Mouse (Mus musculus): ENCODE measurements around the gene Fam151b. TPM values are rescaled to one million over a fixed set of nuclear protein-coding genes. Genes with fewer than 3 reads are reported as not detected.

Gene Fam151b
- polyA plus RNA-seq, 1 experiment from 2014 or later = 0.25 TPM

DNA sequence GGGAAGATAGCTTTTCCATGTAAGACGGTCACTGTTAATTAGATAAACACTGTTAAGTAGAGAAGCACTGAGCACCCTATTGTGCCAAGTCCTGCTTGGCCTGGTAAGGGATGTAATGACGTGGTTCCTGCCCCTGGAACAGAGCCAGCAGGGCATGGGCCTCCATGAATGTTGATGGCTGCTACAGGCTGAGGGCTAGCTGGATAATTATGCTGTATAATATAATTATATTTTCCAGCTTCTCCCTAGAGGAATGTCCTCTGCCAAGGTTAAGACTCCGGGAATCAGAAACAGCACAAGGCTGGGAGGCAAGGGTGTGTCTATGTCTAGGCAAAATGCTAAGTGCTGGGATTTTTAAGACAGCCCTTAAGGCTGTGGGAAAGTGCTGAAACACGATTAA is 7.0 kb upstream of the Fam151b start:
- DNase-seq (ENCODE audit: low spot score) (no peak), ATAC-seq (ENCODE audit: insufficient read depth, low FRiP score, low TSS enrichment) (no peak)
- Histone ChIP-seq H3K36me3 (ENCODE audit: control insufficient read depth, insufficient read depth, low read length) (no peaks in the 10 kb centered on the region), H3K9me3 (ENCODE audit: control insufficient read depth, low read length) (no peaks in the 10 kb centered on the region), H3K27ac (ENCODE audit: low read depth, low read length) (no peak overlapping the region), H3K4me2 (ENCODE audit: low read depth) (no peak overlapping the region), H3K9ac (ENCODE audit: low read length) (no peak overlapping the region), H3K4me3 (ENCODE audit: low read depth, low read length) (no peak overlapping the region), H3K27me3 (ENCODE audit: control insufficient read depth, insufficient read depth, low read length) (no peaks in the 10 kb centered on the region), H3K4me1 (ENCODE audit: control insufficient read depth, insufficient read depth, low read length) (no peaks in the 10 kb centered on the region)
- 86% methylated on average over 4 of the region's 4 CpGs for WGBS

DNA sequence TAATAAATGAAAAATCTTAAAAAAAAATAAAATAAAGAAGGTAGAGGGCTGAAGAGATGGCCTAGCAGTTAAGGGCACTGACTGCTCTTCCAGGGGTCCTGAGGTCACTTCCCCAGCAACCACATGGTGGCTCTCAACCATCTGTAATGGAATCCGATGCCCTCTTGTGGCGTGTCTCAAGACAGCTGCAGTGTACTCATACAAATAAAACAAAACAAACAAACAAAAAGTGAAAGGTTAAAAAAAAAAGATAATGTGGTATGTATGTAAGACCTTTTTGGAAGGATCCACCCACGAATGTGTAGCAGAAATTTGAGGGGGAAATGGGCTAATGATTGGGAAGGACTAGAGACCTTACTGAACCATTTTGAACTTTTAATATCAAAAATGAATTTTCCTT is 467 bp downstream of the Fam151b start:
- 13% methylated on average over 3 of the region's 3 CpGs for WGBS

DNA sequence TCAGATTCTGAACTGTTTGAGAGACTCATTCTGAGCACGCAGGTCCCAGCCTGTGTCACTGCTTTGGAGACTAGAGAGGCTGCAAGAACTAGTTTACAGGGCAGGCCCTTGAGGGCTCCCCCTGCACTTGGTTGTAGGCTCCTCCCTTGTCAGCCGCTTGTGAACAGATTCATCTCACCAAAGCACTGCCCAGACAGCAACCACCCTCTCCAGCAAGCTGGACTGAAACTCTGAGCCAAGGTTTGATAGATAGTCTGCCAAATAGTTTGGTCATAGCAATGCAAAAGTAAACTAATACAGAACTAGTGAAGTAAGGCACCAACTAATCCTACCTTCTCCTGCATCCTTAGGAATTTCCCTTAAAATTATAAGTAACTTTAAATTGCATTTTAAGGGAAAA is 13.7 kb downstream of the Fam151b start:
- no peaks in the 10 kb centered on the region for H3K27me3 ChIP-seq (ENCODE audit: control insufficient read depth, insufficient read depth, low read length)
- H3K4me3 ChIP-seq (ENCODE audit: low read depth, low read length) = no peak overlapping the region
- ATAC-seq (ENCODE audit: insufficient read depth, low FRiP score, low TSS enrichment) (no peak), DNase-seq (ENCODE audit: low spot score) (no peak)
- WGBS = 85% methylated on average over 2 of the region's 2 CpGs
- H3K9me3 ChIP-seq (ENCODE audit: control insufficient read depth, low read length) = no peaks in the 10 kb centered on the region
- H3K4me1 ChIP-seq (ENCODE audit: control insufficient read depth, insufficient read depth, low read length) = no peaks in the 10 kb centered on the region
- H3K4me2 ChIP-seq (ENCODE audit: low read depth) = no peak overlapping the region
- no peak overlapping the region for H3K9ac ChIP-seq (ENCODE audit: low read length)
- H3K27ac ChIP-seq (ENCODE audit: low read depth, low read length) = no peak overlapping the region
- H3K36me3 ChIP-seq (ENCODE audit: control insufficient read depth, insufficient read depth, low read length) = no peaks in the 10 kb centered on the region

More for the DNA sequence above, 467 bp downstream of the Fam151b start:
- Histone ChIP-seq H3K9me3 (ENCODE audit: control insufficient read depth, low read length) (no peaks in the 10 kb centered on the region), H3K4me3 (ENCODE audit: low read depth, low read length) (peak overlapping the region; percentile 33), H3K9ac (ENCODE audit: low read length) (no peak overlapping the region), H3K36me3 (ENCODE audit: control insufficient read depth, insufficient read depth, low read length) (no peaks in the 10 kb centered on the region), H3K27ac (ENCODE audit: low read depth, low read length) (no peak overlapping the region), H3K27me3 (ENCODE audit: control insufficient read depth, insufficient read depth, low read length) (no peaks in the 10 kb centered on the region), H3K4me1 (ENCODE audit: control insufficient read depth, insufficient read depth, low read length) (no peaks in the 10 kb centered on the region), H3K4me2 (ENCODE audit: low read depth) (peak overlapping the region; percentile 57)
- peak; percentile 67 for DNase-seq (ENCODE audit: low spot score)
- ATAC-seq (ENCODE audit: insufficient read depth, low FRiP score, low TSS enrichment) = peak; percentile 82

DNA sequence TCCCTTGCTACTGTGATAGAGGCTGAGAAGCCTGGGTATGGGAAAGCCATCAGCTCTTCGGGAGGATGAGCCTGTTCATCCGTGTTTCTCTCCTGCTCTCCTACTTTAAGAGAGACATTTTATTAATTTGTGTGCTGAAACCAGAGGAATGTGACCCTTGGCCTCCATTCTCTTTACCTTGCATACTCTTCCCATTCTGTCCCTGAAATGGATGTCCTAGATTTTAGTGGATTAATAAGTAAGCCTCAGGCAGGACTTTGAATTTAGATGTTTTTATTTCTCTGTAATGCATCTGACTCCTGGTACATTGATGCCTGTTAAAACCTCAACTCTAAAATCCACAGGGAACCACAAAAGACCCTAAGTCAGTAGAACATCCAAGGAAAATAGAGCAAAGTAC is 14.4 kb downstream of the Fam151b start:
- Histone ChIP-seq H3K27me3 (ENCODE audit: control insufficient read depth, insufficient read depth, low read length) (no peaks in the 10 kb centered on the region), H3K4me1 (ENCODE audit: control insufficient read depth, insufficient read depth, low read length) (no peaks in the 10 kb centered on the region), H3K9ac (ENCODE audit: low read length) (no peak overlapping the region), H3K4me3 (ENCODE audit: low read depth, low read length) (no peak overlapping the region), H3K9me3 (ENCODE audit: control insufficient read depth, low read length) (no peaks in the 10 kb centered on the region), H3K4me2 (ENCODE audit: low read depth) (no peak overlapping the region), H3K27ac (ENCODE audit: low read depth, low read length) (no peak overlapping the region), H3K36me3 (ENCODE audit: control insufficient read depth, insufficient read depth, low read length) (no peaks in the 10 kb centered on the region)
- no peak for DNase-seq (ENCODE audit: low spot score)
- 81% methylated on average over 2 of the region's 2 CpGs for WGBS
- ATAC-seq (ENCODE audit: insufficient read depth, low FRiP score, low TSS enrichment) = no peak

DNA sequence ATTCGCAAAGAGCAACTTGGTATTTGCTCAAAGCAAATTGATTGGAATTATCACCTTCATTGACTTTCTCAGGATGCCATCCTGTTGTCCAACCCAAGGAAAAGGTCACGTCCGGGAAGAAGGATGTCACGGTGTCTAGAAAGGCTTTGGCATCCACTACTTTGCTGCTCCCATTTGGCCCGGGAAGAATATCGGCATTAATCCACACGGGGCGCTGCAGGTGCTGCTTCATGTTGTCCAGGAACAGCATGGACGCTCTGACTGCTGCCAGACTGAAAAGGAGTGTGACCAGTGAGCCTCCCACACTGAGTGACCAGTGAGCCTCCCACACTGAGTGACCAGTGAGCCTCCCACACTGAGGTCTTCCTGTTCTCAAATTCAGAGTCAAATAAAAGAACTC is 15.9 kb downstream of the Fam151b start:
- no peaks in the 10 kb centered on the region for H3K27me3 ChIP-seq (ENCODE audit: control insufficient read depth, insufficient read depth, low read length)
- 73% methylated on average over 9 of the region's 9 CpGs for WGBS

DNA sequence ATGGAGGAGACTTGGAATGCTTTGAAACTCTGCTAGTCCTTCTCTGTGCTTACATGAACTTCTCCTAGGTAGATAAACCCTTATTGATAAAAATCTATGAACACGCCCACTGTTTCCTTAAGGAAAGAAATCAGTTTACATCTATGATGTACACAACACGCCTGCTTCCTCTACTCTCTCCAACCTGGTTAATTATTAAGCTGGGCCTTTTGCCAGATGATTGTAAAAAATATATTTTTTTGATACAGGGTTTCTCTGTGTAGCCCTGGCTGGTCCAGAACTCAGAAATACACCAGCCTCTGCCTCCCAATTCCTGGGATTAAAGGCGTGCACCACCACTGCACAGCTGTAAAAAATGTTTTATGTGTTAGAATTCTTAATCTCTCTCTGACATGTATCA is 19.1 kb downstream of the Fam151b start:
- no peaks in the 10 kb centered on the region for H3K36me3 ChIP-seq (ENCODE audit: control insufficient read depth, insufficient read depth, low read length)
- no peak overlapping the region for H3K9ac ChIP-seq (ENCODE audit: low read length)
- no peaks in the 10 kb centered on the region for H3K9me3 ChIP-seq (ENCODE audit: control insufficient read depth, low read length)
- no peaks in the 10 kb centered on the region for H3K27me3 ChIP-seq (ENCODE audit: control insufficient read depth, insufficient read depth, low read length)
- H3K4me2 ChIP-seq (ENCODE audit: low read depth) = no peak overlapping the region
- WGBS = 93% methylated on average over 3 of the region's 3 CpGs
- H3K4me1 ChIP-seq (ENCODE audit: control insufficient read depth, insufficient read depth, low read length) = no peaks in the 10 kb centered on the region
- no peak overlapping the region for H3K27ac ChIP-seq (ENCODE audit: low read depth, low read length)
- no peak overlapping the region for H3K4me3 ChIP-seq (ENCODE audit: low read depth, low read length)
- no peak for DNase-seq (ENCODE audit: low spot score)
- ATAC-seq (ENCODE audit: insufficient read depth, low FRiP score, low TSS enrichment) = no peak

More for the DNA sequence above, 15.9 kb downstream of the Fam151b start:
- H3K9ac ChIP-seq (ENCODE audit: low read length) = no peak overlapping the region
- H3K9me3 ChIP-seq (ENCODE audit: control insufficient read depth, low read length) = no peaks in the 10 kb centered on the region
- no peak overlapping the region for H3K4me3 ChIP-seq (ENCODE audit: low read depth, low read length)
- ATAC-seq (ENCODE audit: insufficient read depth, low FRiP score, low TSS enrichment) = no peak
- no peak overlapping the region for H3K27ac ChIP-seq (ENCODE audit: low read depth, low read length)
- no peaks in the 10 kb centered on the region for H3K4me1 ChIP-seq (ENCODE audit: control insufficient read depth, insufficient read depth, low read length)
- H3K4me2 ChIP-seq (ENCODE audit: low read depth) = no peak overlapping the region
- no peaks in the 10 kb centered on the region for H3K36me3 ChIP-seq (ENCODE audit: control insufficient read depth, insufficient read depth, low read length)
- no peak for DNase-seq (ENCODE audit: low spot score)

DNA sequence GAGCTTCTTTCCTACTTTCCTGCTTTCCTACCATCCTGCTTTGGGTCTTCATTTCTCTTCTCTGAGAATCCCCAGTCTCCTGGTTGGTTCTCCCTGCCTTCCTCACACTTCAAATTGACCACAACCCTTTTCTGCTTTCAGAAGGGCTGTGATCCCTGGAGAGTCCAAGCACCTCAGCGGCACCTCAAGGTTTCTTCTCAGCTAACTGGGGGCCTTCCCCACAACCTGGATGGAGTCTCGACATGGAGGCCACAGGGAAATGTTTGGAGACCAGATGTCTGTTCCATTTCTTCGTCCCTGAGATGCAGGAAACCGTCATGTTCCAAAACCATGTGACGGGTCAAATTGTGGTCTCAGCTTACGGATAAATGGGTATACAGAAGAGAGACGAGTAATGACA is 36.9 kb downstream of the Fam151b start:
- H3K9me3 ChIP-seq (ENCODE audit: control insufficient read depth, low read length) = no peaks in the 10 kb centered on the region
- no peak overlapping the region for H3K9ac ChIP-seq (ENCODE audit: low read length)
- no peaks in the 10 kb centered on the region for H3K36me3 ChIP-seq (ENCODE audit: control insufficient read depth, insufficient read depth, low read length)
- 92% methylated on average over 7 of the region's 7 CpGs for WGBS
- no peak overlapping the region for H3K4me3 ChIP-seq (ENCODE audit: low read depth, low read length)
- no peak overlapping the region for H3K27ac ChIP-seq (ENCODE audit: low read depth, low read length)
- ATAC-seq (ENCODE audit: insufficient read depth, low FRiP score, low TSS enrichment) (no peak), DNase-seq (ENCODE audit: low spot score) (no peak)
- no peaks in the 10 kb centered on the region for H3K4me1 ChIP-seq (ENCODE audit: control insufficient read depth, insufficient read depth, low read length)
- H3K4me2 ChIP-seq (ENCODE audit: low read depth) = no peak overlapping the region
- no peaks in the 10 kb centered on the region for H3K27me3 ChIP-seq (ENCODE audit: control insufficient read depth, insufficient read depth, low read length)

DNA sequence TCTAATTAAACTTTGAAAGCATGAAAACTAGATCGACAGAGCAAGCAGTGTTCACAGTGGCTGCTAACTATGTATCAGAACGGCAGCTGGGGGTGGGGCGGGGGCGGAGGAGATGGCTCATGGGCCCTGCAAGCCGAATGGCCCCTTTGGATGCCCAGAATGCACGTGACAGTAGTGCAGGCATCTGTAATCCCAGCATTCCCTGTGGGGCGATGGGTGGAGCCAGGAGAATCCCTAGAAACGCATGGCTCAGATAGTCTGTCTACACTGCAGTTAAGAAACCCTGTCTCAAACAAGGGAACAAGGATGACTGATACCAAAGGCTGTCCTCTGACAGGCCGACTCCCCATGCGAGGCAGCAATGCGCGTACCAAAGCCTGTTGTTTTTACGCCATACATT is 43.5 kb downstream of the Fam151b start:
- 79% methylated on average over 13 of the region's 13 CpGs for WGBS
- no peaks in the 10 kb centered on the region for H3K9me3 ChIP-seq (ENCODE audit: control insufficient read depth, low read length)
- no peak overlapping the region for H3K9ac ChIP-seq (ENCODE audit: low read length)
- no peak for DNase-seq (ENCODE audit: low spot score)
- H3K36me3 ChIP-seq (ENCODE audit: control insufficient read depth, insufficient read depth, low read length) = no peaks in the 10 kb centered on the region
- H3K27ac ChIP-seq (ENCODE audit: low read depth, low read length) = no peak overlapping the region
- no peak overlapping the region for H3K4me2 ChIP-seq (ENCODE audit: low read depth)
- no peak for ATAC-seq (ENCODE audit: insufficient read depth, low FRiP score, low TSS enrichment)
- no peak overlapping the region for H3K4me3 ChIP-seq (ENCODE audit: low read depth, low read length)
- H3K27me3 ChIP-seq (ENCODE audit: control insufficient read depth, insufficient read depth, low read length) = no peaks in the 10 kb centered on the region
- H3K4me1 ChIP-seq (ENCODE audit: control insufficient read depth, insufficient read depth, low read length) = no peaks in the 10 kb centered on the region

DNA sequence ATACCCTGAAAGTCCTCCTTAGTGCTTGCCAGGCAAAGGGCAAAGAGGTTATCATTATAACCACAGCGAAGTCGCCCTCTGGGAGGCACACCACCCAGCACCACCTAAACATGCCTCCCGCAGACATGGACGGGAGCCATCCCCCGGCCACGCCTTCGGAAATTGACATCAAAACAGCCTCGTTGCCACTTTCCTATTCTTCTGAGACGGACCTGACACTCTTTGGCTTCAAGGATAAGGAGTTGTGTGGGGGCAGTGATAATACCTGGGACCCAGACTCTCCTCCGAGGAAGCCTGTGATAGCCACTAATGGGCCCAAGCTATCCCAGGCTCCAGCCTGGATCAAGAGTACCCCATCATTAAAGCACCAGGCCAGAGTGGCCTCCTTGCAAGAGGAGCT is 45.2 kb downstream of the Fam151b start:
- WGBS = 91% methylated on average over 10 of the region's 10 CpGs
- DNase-seq (ENCODE audit: low spot score) = no peak
- Histone ChIP-seq H3K27me3 (ENCODE audit: control insufficient read depth, insufficient read depth, low read length) (no peaks in the 10 kb centered on the region), H3K9ac (ENCODE audit: low read length) (no peak overlapping the region), H3K27ac (ENCODE audit: low read depth, low read length) (no peak overlapping the region), H3K9me3 (ENCODE audit: control insufficient read depth, low read length) (no peaks in the 10 kb centered on the region), H3K4me1 (ENCODE audit: control insufficient read depth, insufficient read depth, low read length) (no peaks in the 10 kb centered on the region), H3K36me3 (ENCODE audit: control insufficient read depth, insufficient read depth, low read length) (no peaks in the 10 kb centered on the region), H3K4me3 (ENCODE audit: low read depth, low read length) (no peak overlapping the region), H3K4me2 (ENCODE audit: low read depth) (no peak overlapping the region)
- ATAC-seq (ENCODE audit: insufficient read depth, low FRiP score, low TSS enrichment) = no peak
